Mouse (Mus musculus): ENCODE data around the gene Tlr9. TPM values are rescaled to one million over a fixed set of nuclear protein-coding genes. Genes with fewer than 3 reads are reported as not detected.

Tlr9 gene
- total and polyA plus RNA-seq, 3 experiments: not detected

- Histone ChIP-seq H3K9me3 (replicated peaks; ENCODE audit: insufficient read depth, low read length) (no peaks in the 10 kb centered on the region), H3K79me2 (ENCODE audit: control insufficient read depth, insufficient read depth, low read length, poor library complexity) (no peaks in the 10 kb centered on the region), H3K36me3 (ENCODE audit: control insufficient read depth in 1 of 2, insufficient read depth in 2 of 2, low read length in 2 of 2) (no peaks in the 10 kb centered on the region), H3K27ac (ENCODE audit: control insufficient read depth, low read depth, low read length) (no peak overlapping the region), H3K4me1 (ENCODE audit: control insufficient read depth in 1 of 2, insufficient read depth in 2 of 2, low read length in 2 of 2) (peaks cover 0 to 5% of the 10 kb centered on the region in 2 experiments; a peak in 2 of 4 replicates), H3K9ac (ENCODE audit: control insufficient read depth, low read depth, low read length, poor library complexity, severe bottlenecking) (no peak overlapping the region), H3K27me3 (ENCODE audit: control insufficient read depth in 1 of 2, insufficient read depth in 2 of 2, low read length in 2 of 2) (no peaks in the 10 kb centered on the region), H3K4me3 (ENCODE audit: control insufficient read depth in 1 of 2, insufficient read depth in 1 of 2, low read depth in 2 of 2, low read length in 2 of 2) (no peak overlapping the region)
- no peak for DNase-seq (ENCODE audit: low read depth, low spot score)
- TF ChIP-seq MAX (IDR thresholded peaks at IDR 0.05; ENCODE audit: low read length): no peak
- TF ChIP-seq HCFC1 (IDR thresholded peaks at IDR 0.05; ENCODE audit: low read depth, low read length): no peak
- no peak for TF ChIP-seq NELFE (IDR thresholded peaks at IDR 0.05; ENCODE audit: low read depth, low read length)
- no peak for TF ChIP-seq POLR2AphosphoS5 (IDR thresholded peaks at IDR 0.05; ENCODE audit: borderline replicate concordance, low read depth, low read length)
- TF ChIP-seq CHD2 (IDR thresholded peaks at IDR 0.05; ENCODE audit: low read length): no peak
- no peak for TF ChIP-seq ZMIZ1 (IDR thresholded peaks at IDR 0.05; ENCODE audit: low read depth, low read length)
- TF ChIP-seq UBTF (IDR thresholded peaks at IDR 0.05; ENCODE audit: borderline replicate concordance, insufficient read depth, low read depth, low read length): no peak
- TF ChIP-seq USF2 (IDR thresholded peaks at IDR 0.05; ENCODE audit: borderline replicate concordance in 1 of 2, insufficient read depth in 1 of 2, low read depth in 1 of 2, low read length in 2 of 2): no peak
- no peak for TF ChIP-seq MEF2A (IDR thresholded peaks at IDR 0.05; ENCODE audit: extremely low read depth, insufficient replicate concordance, low read depth, low read length, poor library complexity, severe bottlenecking)
- TF ChIP-seq MAFK (IDR thresholded peaks at IDR 0.05; ENCODE audit: borderline replicate concordance, low read depth, low read length): no peak
- no peak for TF ChIP-seq EP300 (IDR thresholded peaks at IDR 0.05; ENCODE audit: low read depth in 1 of 2, low read length in 2 of 2)
Measured at GRCm38 (mm10) chr9:106222994-106223393, 596 bp downstream of the Tlr9 start.

GRCm38 (mm10) chr9:106225469-106226150 is 3.2 kb downstream of the Tlr9 start:
- no peak overlapping the region for H3K9ac ChIP-seq (ENCODE audit: control insufficient read depth, low read depth, low read length, poor library complexity, severe bottlenecking)
- no peaks in the 10 kb centered on the region for H3K9me3 ChIP-seq (replicated peaks; ENCODE audit: insufficient read depth, low read length)
- H3K4me3 ChIP-seq (ENCODE audit: control insufficient read depth in 1 of 2, insufficient read depth in 1 of 2, low read depth in 2 of 2, low read length in 2 of 2): no peak overlapping the region
- H3K27me3 ChIP-seq (ENCODE audit: control insufficient read depth in 1 of 2, insufficient read depth in 2 of 2, low read length in 2 of 2): no peaks in the 10 kb centered on the region
- no peak overlapping the region for H3K27ac ChIP-seq (ENCODE audit: control insufficient read depth, low read depth, low read length)
- no peaks in the 10 kb centered on the region for H3K79me2 ChIP-seq (ENCODE audit: control insufficient read depth, insufficient read depth, low read length, poor library complexity)
- no peak for DNase-seq (ENCODE audit: low read depth, low spot score)
- peaks cover 0 to 11% of the 10 kb centered on the region in 2 experiments; a peak in 2 of 4 replicates for H3K4me1 ChIP-seq (ENCODE audit: control insufficient read depth in 1 of 2, insufficient read depth in 2 of 2, low read length in 2 of 2)
- TF ChIP-seq SMC3 (IDR thresholded peaks at IDR 0.05; ENCODE audit: low read depth, low read length) (no peak), MEF2A (IDR thresholded peaks at IDR 0.05; ENCODE audit: extremely low read depth, insufficient replicate concordance, low read depth, low read length, poor library complexity, severe bottlenecking) (no peak)
- no peaks in the 10 kb centered on the region; a peak in 1 of 4 replicates for H3K36me3 ChIP-seq (ENCODE audit: control insufficient read depth in 1 of 2, insufficient read depth in 2 of 2, low read length in 2 of 2)

Data from MEL (cell line).